Mouse (Mus musculus) G1E (cell line): ENCODE results near the gene Rab5c.

Experiments
- CTCF ChIP-seq: IDR thresholded peaks from 2 replicates; pipeline ENCODE4 v1.5.1; 2012; ENCODE audit warnings: low read depth, low read length, inconsistent platforms, mixed read lengths
- GATA1 ChIP-seq: IDR thresholded peaks from 2 replicates; pipeline ENCODE4 v1.6.1; 2012; ENCODE audit warnings: borderline replicate concordance, low read length, inconsistent platforms, mixed read lengths
- GATA2 ChIP-seq: IDR thresholded peaks from 2 replicates; pipeline ENCODE4 v1.6.1; 2012; ENCODE audit warnings: low read depth, low read length, inconsistent platforms, borderline replicate concordance
- POLR2AphosphoS5 ChIP-seq: IDR thresholded peaks from 2 replicates; pipeline ENCODE4 v1.6.1; 2012; ENCODE audit warnings: low read depth, low read length, inconsistent platforms; ENCODE audit not compliant: insufficient replicate concordance
- TAL1 ChIP-seq: conservative IDR thresholded peaks from 2 replicates; pipeline ENCODE4 v1.6.1; 2012; ENCODE audit warnings: low read depth, low read length, inconsistent platforms, mixed read lengths

DNA sequence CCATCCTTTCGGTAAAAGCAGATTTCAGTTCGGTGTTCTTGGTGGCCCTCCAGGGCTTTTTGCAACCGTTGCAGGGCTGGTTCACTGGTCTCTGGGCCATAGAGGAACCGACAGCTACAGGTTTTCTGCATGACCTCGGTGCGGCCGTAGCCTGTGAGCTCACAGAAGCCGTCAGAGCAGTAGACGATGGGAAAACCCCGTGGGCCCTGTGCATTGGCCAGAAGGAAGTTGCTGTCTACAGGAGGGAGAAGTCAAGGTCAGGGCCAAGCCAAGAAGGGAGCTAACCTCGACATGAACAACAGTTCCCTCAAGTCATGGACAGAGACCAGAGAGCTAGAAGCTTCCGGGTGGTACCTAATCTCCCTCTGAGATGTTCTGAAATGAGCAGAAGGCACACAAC is 19.6 kb upstream of the Rab5c start:
- TF ChIP-seq CTCF (no peak), GATA1 (no peak), POLR2AphosphoS5 (no peak), TAL1 (no peak), GATA2 (no peak)
